Mouse (Mus musculus) heart, adult 2 months (tissue): Measurements from ENCODE around the gene Msl1.

ENCODE experiments used
- EP300 ChIP-seq: fragments of 200-500 bp; IDR thresholded peaks from 2 replicates; pipeline ENCODE4 v1.6.1; 2011; ENCODE audit warnings: low read depth, low read length, control low read depth; ENCODE audit not compliant: insufficient read depth
- POLR2A ChIP-seq: fragments of 200-500 bp; IDR thresholded peaks from 2 replicates; pipeline ENCODE4 v1.6.1; 2011; ENCODE audit warnings: mild to moderate bottlenecking, low read depth, low read length, control low read depth; ENCODE audit not compliant: insufficient read depth

DNA sequence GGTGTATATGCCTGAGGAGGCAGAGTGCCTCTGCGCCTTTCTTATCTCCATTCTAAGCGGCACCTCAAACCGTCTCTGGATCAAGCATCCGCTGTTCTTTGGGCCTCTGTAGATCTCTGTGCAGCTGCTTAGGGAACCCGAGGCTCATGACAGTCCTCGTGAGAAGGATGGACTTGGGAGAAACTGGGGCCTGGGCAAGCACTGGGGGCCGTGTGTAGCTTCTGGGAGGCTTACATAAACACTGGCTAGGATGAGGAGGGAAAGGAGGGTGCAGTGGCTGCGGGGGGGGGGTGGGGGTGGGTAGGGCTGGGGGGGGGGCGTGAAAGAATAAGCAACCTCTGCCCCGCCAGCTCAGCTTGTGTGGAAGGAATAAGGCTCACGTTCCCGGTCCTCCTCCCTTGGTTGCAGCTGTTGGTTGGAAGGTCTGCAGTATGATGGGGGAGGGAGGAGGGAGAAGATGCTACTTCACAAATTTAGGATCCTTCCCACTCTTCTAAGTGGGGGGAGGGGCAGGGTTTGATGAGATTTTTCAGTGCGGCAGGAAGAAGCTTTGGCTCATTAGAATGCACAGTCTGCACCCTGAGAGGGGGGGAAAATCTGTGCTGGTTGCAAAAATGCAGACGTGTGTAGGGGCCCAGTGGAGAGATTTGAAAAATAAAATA, 13.3 kb upstream of the Msl1 start:
- TF ChIP-seq POLR2A: peak; percentile 47; the same call in 1 of the 2 replicates
- peak; percentile 79 for TF ChIP-seq EP300
